Mouse (Mus musculus) frontal cortex, adult (tissue): Measurements from ENCODE around the gene Tmem184c.

ENCODE experiments used
- ATAC-seq: cut with Nextera tagmentation; 2 replicates; pipeline ENCODE4 v1.9.2; 2017; ENCODE audit warnings: mild to moderate bottlenecking, moderate library complexity, mixed read lengths; ENCODE audit not compliant: low TSS enrichment

Tmem184c gene

DNA sequence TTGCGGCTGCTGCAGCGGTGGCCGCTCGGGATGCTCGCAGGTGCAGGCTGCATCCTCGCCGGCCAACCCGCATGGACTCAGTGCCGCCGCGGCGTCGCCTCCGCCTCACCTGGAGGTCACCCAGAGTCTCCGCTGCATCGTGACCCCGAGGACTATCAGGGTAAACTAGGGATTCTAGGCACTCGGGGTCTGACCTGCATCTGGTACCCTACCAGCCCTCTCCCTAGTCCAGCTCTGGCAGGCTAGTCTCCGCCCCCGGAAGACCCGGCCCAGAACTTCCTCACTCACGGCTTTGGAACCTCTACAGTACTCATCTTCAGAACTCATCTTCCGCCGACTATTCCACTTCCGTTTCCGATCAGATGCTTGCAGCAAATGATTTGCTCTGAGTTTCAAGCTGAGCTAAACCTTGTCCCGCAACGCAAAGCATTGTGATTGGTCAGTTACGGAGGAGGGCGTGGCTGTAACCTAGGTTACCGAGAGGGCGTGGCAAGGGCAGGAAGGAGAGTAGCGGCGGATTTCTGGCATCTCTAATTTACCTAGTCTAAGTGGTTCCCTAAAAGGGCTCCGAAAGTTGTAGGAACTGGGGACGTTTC lies at the start of gene Tmem184c:
TSS of gene Tmem184c (minus strand) at position 325 of the 596 bp plus-strand sequence.
- peak; percentile 99 for ATAC-seq

GRCm38 (mm10) chr8:77659534-77660080 lies 49.1 kb upstream of the Tmem184c start:
- peak; percentile 77 for ATAC-seq

DNA sequence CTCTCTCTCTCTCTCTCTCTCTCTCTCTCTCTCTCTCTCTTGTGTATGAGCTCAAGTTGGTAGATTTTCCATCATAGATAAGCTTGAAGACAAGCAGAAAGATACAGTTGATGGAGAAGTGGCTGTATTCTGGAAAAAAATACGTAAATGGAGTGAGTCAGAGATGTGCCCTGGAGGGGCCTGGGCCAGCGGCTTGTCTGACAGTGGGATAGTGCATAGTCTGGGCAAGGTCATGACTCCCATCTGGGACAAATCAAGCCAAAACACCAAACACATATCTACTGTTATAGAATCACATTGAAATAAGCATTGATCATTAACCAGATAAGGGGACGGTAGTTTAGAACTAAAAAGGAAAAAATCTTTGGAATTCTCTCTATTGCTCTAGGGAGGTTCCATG lies 47.9 kb upstream of the Tmem184c start:
- ATAC-seq = no peak

- ATAC-seq = no peak
Measured at GRCm38 (mm10) chr8:77650646-77651190, 40.2 kb upstream of the Tmem184c start.

- no peak for ATAC-seq
Measured at GRCm38 (mm10) chr8:77640093-77640839, 29.8 kb upstream of the Tmem184c start.

DNA sequence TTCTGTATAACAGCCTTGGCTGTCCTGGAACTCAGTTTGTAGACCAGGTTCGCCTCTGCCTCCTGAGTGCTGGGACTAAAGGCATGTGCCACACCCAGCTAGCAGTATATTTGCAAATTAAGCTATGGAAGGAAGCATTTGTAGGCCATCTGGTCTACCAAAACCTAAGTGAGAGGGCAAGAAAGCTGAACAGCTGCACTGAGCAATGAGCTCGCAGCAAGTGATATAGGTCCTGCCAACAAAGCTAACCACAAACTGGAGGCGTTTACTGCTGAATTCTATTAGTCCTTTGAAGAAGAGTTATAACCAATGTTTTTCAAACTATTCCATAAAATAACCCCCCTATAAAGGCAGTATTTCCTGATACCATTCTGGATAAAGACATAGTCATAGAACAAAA lies 27.1 kb upstream of the Tmem184c start:
- ATAC-seq = no peak

- no peak for ATAC-seq
Measured at GRCm38 (mm10) chr8:77634035-77634434, 23.5 kb upstream of the Tmem184c start.

DNA sequence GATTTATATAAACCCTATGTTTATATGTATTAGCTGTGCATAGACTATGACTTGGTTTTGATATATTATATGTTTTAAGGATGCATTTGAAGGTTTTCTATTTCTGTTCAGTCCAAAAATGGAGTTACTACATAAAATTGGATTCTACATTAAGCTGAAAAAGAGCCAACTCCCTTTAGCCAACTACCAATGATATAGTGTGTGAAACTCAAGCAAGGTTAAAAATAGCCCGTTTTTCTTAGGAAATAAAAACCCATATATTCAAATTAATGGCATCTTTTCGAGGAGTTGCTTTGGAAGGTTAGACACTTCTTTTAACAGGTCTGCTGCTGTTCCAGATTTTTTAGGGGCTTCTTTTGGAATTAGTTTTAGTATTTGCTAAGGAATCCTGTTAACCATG lies 22.7 kb upstream of the Tmem184c start:
- no peak for ATAC-seq

- no peak for ATAC-seq
Measured at GRCm38 (mm10) chr8:77630691-77631090, 20.2 kb upstream of the Tmem184c start.

DNA sequence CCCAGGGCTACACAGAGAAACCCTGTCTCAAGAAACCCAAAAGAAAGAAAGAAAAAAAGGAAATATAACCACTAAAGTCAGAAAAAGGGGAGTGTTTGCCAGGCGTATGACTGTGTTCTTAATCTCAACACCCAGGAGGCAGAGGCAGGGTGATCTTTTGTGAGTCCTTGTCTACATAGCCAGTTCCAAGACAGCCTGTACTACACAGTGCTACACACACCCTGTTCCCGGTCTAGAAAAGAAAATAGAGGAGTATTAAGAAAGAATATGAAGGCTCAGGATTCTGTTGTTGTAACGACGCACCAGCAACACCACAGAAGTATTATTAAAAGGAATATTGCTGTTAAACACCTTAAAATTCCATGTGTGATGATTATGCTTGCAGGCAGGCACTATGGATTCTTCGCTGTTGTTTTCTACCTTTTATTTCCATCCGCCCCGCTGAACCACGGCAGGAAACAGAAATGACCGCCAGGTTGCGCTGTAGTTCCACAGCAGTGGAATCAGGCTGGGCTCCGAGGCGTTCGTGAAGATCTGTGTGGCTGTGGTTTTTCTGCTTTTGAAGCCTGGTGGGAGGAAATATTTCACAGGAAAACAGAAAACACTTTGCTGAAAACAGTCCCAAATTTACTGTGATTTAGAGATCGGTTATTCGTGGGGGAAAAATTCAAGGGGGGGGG lies 19.5 kb upstream of the Tmem184c start:
- ATAC-seq = peak; percentile 98

- no peak for ATAC-seq
Measured at GRCm38 (mm10) chr8:77623677-77624209, 13.2 kb upstream of the Tmem184c start.

GRCm38 (mm10) chr8:77617916-77618315 lies 7.4 kb upstream of the Tmem184c start:
- ATAC-seq = peak; percentile 41; the same call in 1 of the 2 replicates

- no peak for ATAC-seq
Measured at GRCm38 (mm10) chr8:77609621-77610020, 877 bp downstream of the Tmem184c start.

GRCm38 (mm10) chr8:77584174-77584573 lies 26.3 kb downstream of the Tmem184c start:
- no peak for ATAC-seq

- no peak for ATAC-seq
Measured at GRCm38 (mm10) chr8:77577674-77578073, 32.8 kb downstream of the Tmem184c start.

DNA sequence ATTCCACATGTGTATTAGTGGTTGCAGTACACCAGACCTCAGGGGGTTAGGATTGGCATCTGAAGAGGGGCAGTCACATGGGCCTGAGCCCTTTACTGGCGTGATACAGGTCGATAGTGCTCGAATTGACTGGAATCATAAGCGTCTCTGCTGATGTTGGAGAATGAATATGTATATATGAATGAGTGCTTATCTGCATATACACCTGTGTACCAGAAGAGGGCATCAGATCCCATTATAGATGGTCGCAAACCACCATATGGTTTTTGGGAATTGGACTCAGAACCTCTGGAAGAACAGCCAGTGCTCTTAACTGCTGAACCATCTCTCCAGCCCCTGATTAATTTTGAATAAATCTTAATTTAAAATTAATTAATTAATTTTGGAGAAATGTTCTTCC lies 36.3 kb downstream of the Tmem184c start:
- peak; percentile 44; the same call in 1 of the 2 replicates for ATAC-seq

- no peak for ATAC-seq
Measured at GRCm38 (mm10) chr8:77561441-77561840, 49.1 kb downstream of the Tmem184c start.

DNA sequence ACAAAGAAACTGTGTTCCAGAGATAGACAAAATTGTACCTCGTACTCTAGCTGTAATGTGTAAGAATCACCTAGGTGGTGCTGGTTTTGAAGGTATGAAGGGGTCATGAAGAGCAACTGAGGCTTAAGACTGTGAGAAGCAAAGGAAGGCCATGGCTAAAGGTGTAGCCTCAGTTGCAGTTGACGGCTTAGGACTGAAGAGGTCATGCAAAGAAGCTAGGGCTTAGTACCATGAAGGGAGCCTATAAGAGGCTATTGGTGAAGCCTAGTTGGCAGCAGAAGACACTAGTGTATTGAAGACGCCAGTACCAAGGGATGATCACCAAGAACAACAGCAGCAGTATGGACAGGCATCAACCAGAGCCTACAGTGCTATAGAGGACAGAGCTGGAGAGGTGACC lies 58.0 kb downstream of the Tmem184c start:
- ATAC-seq = no peak

DNA sequence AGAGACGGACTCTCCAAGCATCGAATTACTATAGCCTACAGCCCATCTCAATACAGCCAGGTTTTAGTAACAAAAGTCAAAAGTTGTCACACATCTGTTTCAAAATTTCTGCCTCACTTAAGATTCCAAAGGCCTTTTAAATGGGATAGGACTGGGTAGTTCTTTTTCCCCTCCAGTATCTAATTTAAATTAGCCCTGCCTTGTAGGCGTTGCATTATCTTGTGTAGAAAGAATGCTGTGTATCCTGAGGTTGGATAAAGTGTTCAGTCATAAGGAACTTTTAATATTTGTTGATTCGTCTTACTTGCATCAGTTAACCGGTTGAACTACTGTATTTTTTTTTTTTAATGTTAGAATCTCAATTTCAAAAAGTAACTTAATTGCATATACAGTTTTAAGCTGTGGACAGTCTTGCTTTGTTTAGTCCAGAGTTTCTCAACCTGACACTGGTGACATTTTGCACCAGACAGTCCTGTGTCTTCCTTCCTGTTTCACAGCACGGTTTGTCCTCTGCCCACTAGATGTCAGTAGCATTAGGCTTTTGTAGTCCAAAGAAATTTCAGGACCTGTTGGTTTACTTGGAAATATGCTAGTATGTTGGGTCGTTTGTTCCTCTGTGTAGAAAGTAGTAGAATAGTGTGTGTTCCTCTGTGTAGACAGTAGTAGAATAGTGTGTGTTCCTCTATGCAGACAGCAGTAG lies 60.5 kb downstream of the Tmem184c start:
- peak; percentile 50 for ATAC-seq

- peak; percentile 98 for ATAC-seq
Measured at GRCm38 (mm10) chr8:77549121-77549706, 61.3 kb downstream of the Tmem184c start, which contains the start of gene Prmt9. Gene Prmt9, plus strand, starts transcription at chr8:77549397.
